Mouse (Mus musculus): Measurements from ENCODE around the gene Grk5.

GRCm38 (mm10) chr19:60955712-60956111, 66.2 kb downstream of the Grk5 start:
- TF ChIP-seq CTCF (IDR thresholded peaks at IDR 0.05; ENCODE audit: extremely low read depth, insufficient read depth, low read length) = no peak
- no peak for TF ChIP-seq POLR2A (IDR thresholded peaks at IDR 0.05; ENCODE audit: extremely low read depth, insufficient read depth, low read length)

All from cortical plate, adult 2 months (tissue).